Mouse (Mus musculus) stomach, postnatal 0 days (tissue): Measurements from ENCODE around the gene Zfp91. TPM values are rescaled to one million over a fixed set of nuclear protein-coding genes. Genes with fewer than 3 reads are reported as not detected.

Experiments used
- ATAC-seq: fragments of 200-750 bp; cut with Nextera tagmentation; 2 replicates; pipeline ENCODE4 v1.8.0; 2017; ENCODE audit not compliant: low FRiP score, low TSS enrichment
- DNase-seq: peaks from one replicate; pipeline ENCODE4 v3.0.0-alpha.2; 2016; ENCODE audit warnings: low spot score
- H3K27ac ChIP-seq: fragments of 300-500 bp; sonication (generic); replicated peaks from 2 replicates; pipeline ENCODE4 v1.5.1; 2014; ENCODE audit warnings: mild to moderate bottlenecking, control low read depth
- H3K27me3 ChIP-seq: fragments of 300-500 bp; sonication (generic); 2 replicates; pipeline ENCODE4 v1.6.1; 2014; ENCODE audit warnings: low read length; ENCODE audit not compliant: control insufficient read depth, insufficient read depth
- H3K36me3 ChIP-seq: fragments of 300-500 bp; sonication (generic); 2 replicates; pipeline ENCODE4 v1.6.1; 2014; ENCODE audit warnings: low read length, mixed read lengths; ENCODE audit not compliant: control insufficient read depth, insufficient read depth
- H3K4me1 ChIP-seq: fragments of 300-500 bp; sonication (generic); replicated peaks from 2 replicates; pipeline ENCODE4 v1.6.1; 2014; ENCODE audit warnings: antibody characterized with exemption; ENCODE audit not compliant: control insufficient read depth, insufficient read depth
- H3K4me2 ChIP-seq: fragments of 300-500 bp; sonication (generic); replicated peaks from 2 replicates; pipeline ENCODE4 v1.6.1; 2014; ENCODE audit warnings: low read depth, mild to moderate bottlenecking, control low read depth, moderate library complexity
- H3K4me3 ChIP-seq: fragments of 300-500 bp; sonication (generic); 2 replicates; pipeline ENCODE4 v1.5.1; 2014; ENCODE audit warnings: low read depth, low read length, control low read depth
- H3K9ac ChIP-seq: fragments of 300-500 bp; sonication (generic); 2 replicates; pipeline ENCODE4 v1.6.1; 2014; ENCODE audit warnings: mild to moderate bottlenecking, low read length, control low read depth, mixed read lengths
- H3K9me3 ChIP-seq: fragments of 300-500 bp; sonication (generic); 2 replicates; pipeline ENCODE4 v1.6.1; 2016; ENCODE audit warnings: low read length; ENCODE audit not compliant: control insufficient read depth
- CTCF ChIP-seq: IDR thresholded peaks from 2 replicates; pipeline ENCODE4 v1.5.1; 2016; ENCODE audit warnings: antibody characterized with exemption, low read depth, mild to moderate bottlenecking, moderate library complexity
- EP300 ChIP-seq: optimal IDR thresholded peaks from 2 replicates; pipeline ENCODE3; 2016; ENCODE audit warnings: antibody characterized with exemption
- WGBS: fragments of 180-500 bp; shearing (Covaris S2); extraction: QIAGEN DNeasy Blood & Tissue Kit; methylation state at CpG from one replicate; pipeline ENCODE4 v1.1.7; 2014; 5-methylcytosine and 5-hydroxymethylcytosine counted together
- polyA plus RNA-seq: library from polyadenylated mRNA; unstranded; fragments of >200 nt; fragmentation: Nextera tagmentation; extraction: Ambion mirVana; gene quantifications from 2 replicates; pipeline ENCODE4 v1.2.1, GENCODE M21; 2015

The Zfp91 gene
- polyA plus RNA-seq, 1 experiment from 2014 or later, result 8.9 TPM

- Histone ChIP-seq H3K4me1 (no peaks in the 10 kb centered on the region), H3K27ac (no peak overlapping the region), H3K9ac (no peak overlapping the region), H3K27me3 (no peaks in the 10 kb centered on the region), H3K4me3 (no peak overlapping the region), H3K4me2 (no peak overlapping the region), H3K36me3 (no peaks in the 10 kb centered on the region), H3K9me3 (no peaks in the 10 kb centered on the region)
- TF ChIP-seq CTCF (peak; percentile 80), EP300 (no peak)
- ATAC-seq (no peak), DNase-seq (no peak)
- WGBS, result 21% methylated on average over 4 of the region's 4 CpGs
These were observed 24.5 kb upstream of the Zfp91 start for GRCm38 (mm10) chr19:12820383-12820782.

GRCm38 (mm10) chr19:12818507-12818906 lies 22.6 kb upstream of the Zfp91 start:
- H3K36me3 ChIP-seq, result no peaks in the 10 kb centered on the region
- no peaks in the 10 kb centered on the region for H3K27me3 ChIP-seq
- H3K4me1 ChIP-seq, result no peaks in the 10 kb centered on the region
- DNase-seq (no peak), ATAC-seq (no peak)
- 84% methylated on average over 1 of the region's 1 CpGs for WGBS
- no peak overlapping the region for H3K4me2 ChIP-seq
- H3K4me3 ChIP-seq, result no peak overlapping the region
- TF ChIP-seq CTCF (no peak), EP300 (no peak)
- no peak overlapping the region for H3K9ac ChIP-seq
- no peaks in the 10 kb centered on the region for H3K9me3 ChIP-seq
- H3K27ac ChIP-seq, result no peak overlapping the region

DNA sequence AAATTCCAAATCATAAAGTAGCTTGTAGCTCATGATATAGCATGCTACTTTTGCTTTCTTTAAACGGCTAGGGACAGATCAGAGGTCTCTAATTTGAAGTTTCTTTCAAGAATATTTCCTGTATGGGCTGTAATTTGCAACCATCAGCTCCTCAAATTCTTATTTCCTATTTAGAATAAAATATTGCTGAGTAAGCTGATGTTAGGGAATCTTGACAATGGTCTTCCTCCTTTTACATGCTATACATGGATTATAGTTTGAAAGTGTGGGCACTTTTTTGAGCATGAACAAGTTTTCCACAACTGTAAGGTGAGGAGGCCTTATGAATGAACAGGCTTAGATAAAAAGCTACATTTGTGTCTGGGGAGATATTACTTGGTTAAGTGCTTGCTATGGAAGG lies 18.0 kb upstream of the Zfp91 start:
- DNase-seq, result no peak

GRCm38 (mm10) chr19:12812644-12813364 lies 16.9 kb upstream of the Zfp91 start:
- H3K9me3 ChIP-seq, result no peaks in the 10 kb centered on the region
- DNase-seq, result no peak
- TF ChIP-seq CTCF, result no peak
- TF ChIP-seq EP300, result no peak

More for the DNA sequence above, 18.0 kb upstream of the Zfp91 start:
- Histone ChIP-seq H3K4me1 (no peaks in the 10 kb centered on the region), H3K4me3 (no peak overlapping the region), H3K4me2 (no peak overlapping the region), H3K9ac (no peak overlapping the region), H3K9me3 (no peaks in the 10 kb centered on the region), H3K27ac (no peak overlapping the region), H3K36me3 (no peaks in the 10 kb centered on the region), H3K27me3 (no peaks in the 10 kb centered on the region)
- TF ChIP-seq CTCF (no peak), EP300 (no peak)
- WGBS, result 68% methylated on average over 1 of the region's 1 CpGs
- ATAC-seq, result no peak

DNA sequence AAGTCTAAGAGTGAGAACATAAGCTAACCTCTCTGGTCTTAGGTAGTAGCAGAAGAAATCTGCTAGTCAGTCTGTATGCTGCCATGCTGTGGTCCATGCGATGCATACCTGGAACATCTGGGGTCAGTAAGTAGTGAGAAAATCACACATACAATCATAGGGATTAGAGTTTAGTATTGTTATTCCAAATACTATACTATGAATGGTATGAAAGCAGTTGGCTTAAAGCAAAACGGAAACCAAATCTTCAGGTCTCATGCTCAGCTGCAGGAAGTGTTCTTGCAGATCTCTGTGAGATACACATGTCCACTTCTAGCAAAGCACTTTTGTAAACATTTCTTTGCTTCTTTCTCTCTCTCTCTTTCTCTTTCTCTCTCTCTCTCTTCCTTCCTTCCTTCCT lies 10.3 kb upstream of the Zfp91 start:
- Histone ChIP-seq H3K27ac (no peak overlapping the region), H3K9me3 (no peaks in the 10 kb centered on the region), H3K9ac (no peak overlapping the region), H3K36me3 (no peaks in the 10 kb centered on the region), H3K4me3 (no peak overlapping the region), H3K27me3 (no peaks in the 10 kb centered on the region), H3K4me2 (no peak overlapping the region), H3K4me1 (no peaks in the 10 kb centered on the region)
- ATAC-seq (no peak), DNase-seq (no peak)
- TF ChIP-seq EP300 (no peak), CTCF (no peak)
- 66% methylated on average over 2 of the region's 2 CpGs for WGBS

More at GRCm38 (mm10) chr19:12812644-12813364, 16.9 kb upstream of the Zfp91 start:
- 34% methylated on average over 1 of the region's 1 CpGs for WGBS
- Histone ChIP-seq H3K4me3 (no peak overlapping the region), H3K36me3 (no peaks in the 10 kb centered on the region), H3K27ac (no peak overlapping the region), H3K4me2 (no peak overlapping the region), H3K4me1 (no peaks in the 10 kb centered on the region), H3K9ac (no peak overlapping the region), H3K27me3 (no peaks in the 10 kb centered on the region)
- 0 out of 2 replicates have a peak, but pooled peaks have one; percentile 21 for ATAC-seq

DNA sequence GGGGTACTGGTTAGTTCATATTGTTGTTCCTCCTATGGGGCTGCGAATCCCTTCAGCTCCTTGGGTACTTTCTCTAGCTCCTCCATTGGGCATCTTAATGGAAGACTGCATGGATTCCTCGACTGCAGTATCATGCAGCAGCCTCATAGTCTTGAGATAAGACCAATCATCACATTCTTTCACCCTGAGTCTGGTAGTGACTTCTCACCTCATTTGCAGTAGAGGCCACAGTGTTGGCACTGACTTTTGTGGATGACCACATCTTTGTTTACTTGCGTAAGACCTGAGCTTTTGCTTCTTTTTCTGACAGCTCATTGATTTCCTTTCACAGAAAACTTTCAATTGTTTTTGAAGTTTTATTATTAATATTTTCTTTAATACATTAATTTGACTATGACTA lies 9.8 kb upstream of the Zfp91 start:
- no peak overlapping the region for H3K27ac ChIP-seq
- no peak for ATAC-seq
- no peaks in the 10 kb centered on the region for H3K36me3 ChIP-seq
- no peak for DNase-seq
- no peaks in the 10 kb centered on the region for H3K9me3 ChIP-seq
- H3K27me3 ChIP-seq, result no peaks in the 10 kb centered on the region
- no peak for TF ChIP-seq CTCF
- H3K4me2 ChIP-seq, result no peak overlapping the region
- no peaks in the 10 kb centered on the region for H3K4me1 ChIP-seq
- no peak overlapping the region for H3K4me3 ChIP-seq
- WGBS, result 74% methylated on average over 3 of the region's 3 CpGs
- H3K9ac ChIP-seq, result no peak overlapping the region
